Mouse (Mus musculus): Measurements from ENCODE around the gene Abhd17a.

Abhd17a gene

GRCm38 (mm10) chr10:80589879-80590854 is at the start of gene Abhd17a:
TSS of gene Abhd17a (minus strand) at chr10:80590341.
- peak; percentile 99 for DNase-seq

GRCm38 (mm10) chr10:80635345-80635744 is 45.2 kb upstream of the Abhd17a start:
- no peak for DNase-seq

GRCm38 (mm10) chr10:80628925-80629324 is 38.8 kb upstream of the Abhd17a start:
- no peak for DNase-seq

GRCm38 (mm10) chr10:80627685-80628084 is 37.5 kb upstream of the Abhd17a start:
- peak; percentile 83 to 91 for DNase-seq

GRCm38 (mm10) chr10:80625764-80626163 is 35.6 kb upstream of the Abhd17a start:
- no peak for DNase-seq

- peak; percentile 79 to 85 for DNase-seq
Measured at GRCm38 (mm10) chr10:80623457-80624191, 33.5 kb upstream of the Abhd17a start.

GRCm38 (mm10) chr10:80622661-80623456 is 32.7 kb upstream of the Abhd17a start, which contains the start of gene Csnk1g2:
TSS of gene Csnk1g2 (plus strand) at chr10:80622838.
- peak; percentile 65 to 78 for DNase-seq

GRCm38 (mm10) chr10:80621940-80622660 is 32.0 kb upstream of the Abhd17a start:
- peak; percentile 100 for DNase-seq

GRCm38 (mm10) chr10:80621690-80621939 is 31.5 kb upstream of the Abhd17a start:
- no peak for DNase-seq

GRCm38 (mm10) chr10:80620796-80621689 is 30.9 kb upstream of the Abhd17a start:
- no peak for DNase-seq

GRCm38 (mm10) chr10:80620365-80620764 is 30.2 kb upstream of the Abhd17a start:
- no peak for DNase-seq

- no peak for DNase-seq
Measured at GRCm38 (mm10) chr10:80619465-80620244, 29.5 kb upstream of the Abhd17a start.

- DNase-seq = peak; percentile 55 to 73
Measured at GRCm38 (mm10) chr10:80618181-80618580, 28.0 kb upstream of the Abhd17a start.

- no peak for DNase-seq
Measured at GRCm38 (mm10) chr10:80614351-80614750, 24.2 kb upstream of the Abhd17a start.

GRCm38 (mm10) chr10:80613821-80614220 is 23.7 kb upstream of the Abhd17a start:
- DNase-seq = no peak

GRCm38 (mm10) chr10:80611905-80612304 is 21.8 kb upstream of the Abhd17a start:
- no peak for DNase-seq

- DNase-seq = peak; percentile 79 to 82
Measured at GRCm38 (mm10) chr10:80611024-80611423, 20.9 kb upstream of the Abhd17a start.

- DNase-seq = no peak
Measured at GRCm38 (mm10) chr10:80610116-80610785, 20.1 kb upstream of the Abhd17a start.

GRCm38 (mm10) chr10:80609269-80609924 is 19.3 kb upstream of the Abhd17a start:
- no peak for DNase-seq

All from kidney, postnatal 4 days (tissue).